Mouse (Mus musculus): ENCODE results near the gene Klrb1. TPM values are rescaled to one million over a fixed set of nuclear protein-coding genes. Genes with fewer than 3 reads are reported as not detected.
A peak's percentile ranks its signal among the peaks of the same experiment; 100 is the strongest.
"Not testable (repeated sequence)": the region's sequence is repeated elsewhere in the genome, so short reads cannot be mapped to it uniquely, and the experiment has no call there.

Klrb1 gene
- polyA plus RNA-seq, 1 experiment from 2014 or later, result not detected

DNA sequence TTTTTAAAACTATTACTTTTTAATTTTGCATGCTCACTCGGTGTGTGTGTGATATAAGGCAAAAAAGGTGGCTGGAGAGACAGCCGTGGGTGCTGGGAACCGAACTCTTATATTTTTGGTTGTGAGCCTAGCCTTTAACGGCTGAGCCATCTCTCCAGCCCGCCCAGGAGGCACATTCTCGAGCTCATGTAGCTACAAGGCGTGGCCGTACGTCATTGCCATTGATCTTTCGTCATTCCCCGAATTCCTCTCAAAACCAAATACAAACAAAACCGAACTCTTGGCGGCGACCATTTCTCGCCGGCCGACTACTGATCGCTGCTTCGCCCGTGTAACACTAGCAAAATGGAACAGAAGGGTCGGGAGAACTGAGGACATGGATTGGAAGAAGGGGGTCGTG, 37.2 kb upstream of the Klrb1 start:
- Histone ChIP-seq H3K9ac (peak overlapping the region; percentile 52; the same call in 1 of the 2 replicates), H3K4me2 (peak overlapping the region; percentile 45), H3K4me3 (replicated peaks) (peak overlapping the region; percentile 67), H3K27ac (peak overlapping the region; percentile 91)
- H3K36me3 ChIP-seq; H3K9me3 ChIP-seq; H3K27me3 ChIP-seq (replicated peaks); H3K4me1 ChIP-seq: not testable (repeated sequence)
- peak; percentile 36 for ATAC-seq (ENCODE audit: insufficient read depth, low FRiP score, low read depth)
- under 1% methylated on average over 22 of the region's 22 CpGs for WGBS

DNA sequence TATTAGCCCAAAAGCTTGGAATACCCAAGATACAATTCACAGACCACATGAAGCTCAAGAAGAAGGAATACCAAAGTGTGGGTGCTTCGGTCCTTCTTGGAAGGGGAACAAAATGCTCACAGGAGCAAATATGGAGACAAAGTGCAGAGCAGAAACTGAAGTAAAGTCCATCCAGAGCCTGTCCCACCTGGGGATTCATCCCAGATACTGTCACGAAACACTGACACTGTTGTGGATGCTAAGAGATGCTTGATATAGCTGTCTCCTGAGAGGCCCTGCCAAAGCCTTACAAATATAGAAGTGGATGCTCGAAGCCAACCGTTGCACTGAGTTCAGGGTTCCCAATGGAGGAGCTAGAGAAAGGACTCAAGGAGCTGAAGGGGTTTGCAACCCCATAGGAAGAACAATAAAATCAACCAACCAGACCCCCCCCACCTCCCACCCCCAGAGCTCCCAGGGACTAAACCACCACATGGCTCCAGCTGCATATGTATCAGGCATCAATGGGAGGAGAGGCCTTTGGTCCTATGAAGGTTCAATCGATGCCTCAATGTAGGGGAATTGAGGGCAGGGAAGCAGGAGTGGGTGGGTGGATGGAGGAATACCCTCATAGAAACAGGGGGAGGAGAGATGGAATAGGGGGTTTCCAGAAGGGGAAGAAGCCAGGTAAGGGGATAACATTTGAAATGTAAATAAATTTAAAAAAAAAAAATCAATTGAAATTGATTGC, 36.5 kb upstream of the Klrb1 start:
- no peaks in the 10 kb centered on the region for H3K36me3 ChIP-seq
- no peak overlapping the region for H3K9ac ChIP-seq
- no peak for ATAC-seq (ENCODE audit: insufficient read depth, low FRiP score, low read depth)
- H3K4me3 ChIP-seq (replicated peaks), result no peak overlapping the region
- H3K4me2 ChIP-seq, result no peak overlapping the region
- H3K27me3 ChIP-seq (replicated peaks), result no peaks in the 10 kb centered on the region
- no peak overlapping the region for H3K27ac ChIP-seq
- H3K9me3 ChIP-seq, result no peaks in the 10 kb centered on the region
- 81% methylated on average over 5 of the region's 5 CpGs for WGBS
- no peaks in the 10 kb centered on the region; the same call in 1 of the 2 replicates for H3K4me1 ChIP-seq

DNA sequence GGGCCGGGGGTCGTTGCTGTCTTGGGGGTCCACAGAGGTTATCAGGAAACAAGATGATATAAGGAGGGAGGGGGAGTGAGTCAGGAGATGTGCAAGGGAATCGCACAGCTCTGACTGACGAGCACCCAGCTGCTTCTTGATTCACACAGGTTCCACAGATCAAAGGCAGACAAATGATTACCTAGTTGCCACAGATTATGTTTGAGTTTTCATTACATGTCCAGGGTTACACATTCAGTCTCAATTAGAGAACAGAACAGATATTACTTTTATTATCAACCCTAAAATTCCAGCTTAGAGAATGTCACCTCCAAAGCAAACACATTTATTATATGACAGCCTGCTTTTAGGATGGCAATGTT, 32.5 kb upstream of the Klrb1 start:
- not testable (repeated sequence) for H3K4me1 ChIP-seq; H3K9me3 ChIP-seq; ATAC-seq (ENCODE audit: insufficient read depth, low FRiP score, low read depth); H3K27ac ChIP-seq; H3K9ac ChIP-seq; H3K36me3 ChIP-seq; H3K27me3 ChIP-seq (replicated peaks); H3K4me3 ChIP-seq (replicated peaks); H3K4me2 ChIP-seq
- WGBS, result 26% methylated on average over 4 of the region's 4 CpGs

DNA sequence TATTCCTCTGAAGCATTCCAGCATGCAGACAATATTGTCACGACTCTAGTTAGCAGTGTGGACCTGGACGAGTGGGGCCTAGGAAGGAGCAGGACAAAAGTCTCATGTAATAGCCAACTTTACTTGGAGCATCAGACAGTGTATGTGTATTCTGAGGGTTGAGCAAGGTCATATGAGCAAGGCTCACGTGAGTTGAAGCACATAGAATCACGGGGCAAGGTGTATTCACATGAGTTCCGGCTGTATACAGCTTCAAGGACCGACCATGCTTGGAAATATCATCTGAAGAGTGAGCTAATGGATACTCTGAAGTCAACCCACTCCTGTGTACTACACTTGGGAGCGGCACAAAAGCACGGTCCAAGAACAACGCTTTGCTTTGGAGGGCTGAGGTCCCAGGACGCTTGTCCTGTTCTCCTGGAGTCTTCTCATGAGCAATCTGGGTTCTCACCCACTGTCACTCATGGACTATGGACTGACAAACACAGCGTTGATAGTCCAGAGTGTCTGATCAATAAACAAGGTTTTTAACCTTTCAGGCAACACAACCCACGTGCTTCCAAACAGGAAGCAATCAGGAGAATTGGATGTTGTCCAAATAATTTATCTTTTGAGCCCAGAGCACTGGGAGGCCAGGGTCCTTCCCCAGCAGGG, 32.0 kb upstream of the Klrb1 start:
- not testable (repeated sequence) for H3K27me3 ChIP-seq (replicated peaks); H3K4me3 ChIP-seq (replicated peaks); H3K9me3 ChIP-seq; H3K27ac ChIP-seq; H3K36me3 ChIP-seq; H3K4me1 ChIP-seq; H3K9ac ChIP-seq
- H3K4me2 ChIP-seq, result peak overlapping the region; percentile 36; the same call in 1 of the 2 replicates
- peak; percentile 25; the same call in 1 of the 2 replicates for ATAC-seq (ENCODE audit: insufficient read depth, low FRiP score, low read depth)
- WGBS, result 64% methylated on average over 12 of the region's 12 CpGs

DNA sequence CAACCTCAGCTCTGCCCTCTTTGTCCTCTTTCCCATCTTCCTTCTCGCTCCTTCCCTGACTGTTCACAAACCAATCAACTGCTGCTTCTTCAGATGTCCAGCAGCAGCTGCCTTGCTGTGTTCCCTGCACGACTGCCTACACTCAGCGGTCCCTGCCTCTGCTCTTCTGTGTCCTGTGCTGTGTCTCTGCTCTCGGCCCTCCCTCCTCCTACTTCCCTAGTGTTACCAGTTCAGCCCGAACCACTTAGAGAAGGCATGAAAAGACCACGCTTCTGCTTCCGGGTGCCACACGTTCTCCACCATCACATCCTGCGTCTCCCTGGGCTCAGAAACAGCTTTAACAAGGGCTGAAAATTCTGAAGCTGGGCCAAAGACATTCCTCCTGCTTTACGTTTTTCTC, 31.4 kb upstream of the Klrb1 start:
- H3K27me3 ChIP-seq (replicated peaks); H3K4me1 ChIP-seq; H3K9ac ChIP-seq; H3K36me3 ChIP-seq; H3K9me3 ChIP-seq: not testable (repeated sequence)
- Histone ChIP-seq H3K4me3 (replicated peaks) (0 out of 2 replicates have a peak overlapping the region, but pooled peaks have one; percentile 11), H3K27ac (peak overlapping the region; percentile 31; the same call in 1 of the 2 replicates), H3K4me2 (peak overlapping the region; percentile 36)
- peak; percentile 74; the same call in 1 of the 2 replicates for ATAC-seq (ENCODE audit: insufficient read depth, low FRiP score, low read depth)
- WGBS, result 32% methylated on average over 10 of the region's 10 CpGs

DNA sequence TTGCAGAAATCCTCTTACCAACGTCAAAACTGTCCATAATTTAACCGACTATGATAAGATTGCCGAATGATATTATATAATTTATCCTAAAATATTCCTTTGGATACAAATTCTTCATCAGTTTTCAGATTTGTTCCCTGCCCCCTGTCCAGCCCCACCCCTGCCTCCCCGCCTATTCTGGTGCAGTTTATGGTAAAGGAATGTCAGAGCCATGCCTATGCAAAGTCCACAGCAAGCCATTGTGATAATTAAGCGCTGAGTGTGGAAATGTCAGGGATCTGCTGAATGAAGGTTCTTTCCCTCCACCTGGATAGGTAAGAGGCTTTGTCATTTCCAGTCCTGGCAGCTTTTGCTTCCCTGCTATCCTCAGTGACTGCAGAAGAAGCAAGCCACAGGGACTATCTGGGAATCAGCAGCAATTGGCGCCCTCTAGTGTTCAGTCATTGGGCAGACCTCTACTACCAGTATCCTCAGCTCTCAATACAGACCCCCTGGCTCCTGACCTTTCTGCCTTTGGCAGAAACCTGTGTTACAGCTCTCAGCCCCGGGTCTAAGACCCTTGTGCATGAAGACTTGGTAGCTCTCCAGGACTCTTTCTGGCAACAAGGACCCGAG, 30.9 kb upstream of the Klrb1 start:
- H3K36me3 ChIP-seq; H3K9me3 ChIP-seq; H3K4me3 ChIP-seq (replicated peaks); H3K4me1 ChIP-seq; H3K27me3 ChIP-seq (replicated peaks); H3K9ac ChIP-seq: not testable (repeated sequence)
- Histone ChIP-seq H3K27ac (peak overlapping the region; percentile 31; the same call in 1 of the 2 replicates), H3K4me2 (peak overlapping the region; percentile 36)
- WGBS, result 32% methylated on average over 8 of the region's 8 CpGs
- peak; percentile 85 for ATAC-seq (ENCODE audit: insufficient read depth, low FRiP score, low read depth)

DNA sequence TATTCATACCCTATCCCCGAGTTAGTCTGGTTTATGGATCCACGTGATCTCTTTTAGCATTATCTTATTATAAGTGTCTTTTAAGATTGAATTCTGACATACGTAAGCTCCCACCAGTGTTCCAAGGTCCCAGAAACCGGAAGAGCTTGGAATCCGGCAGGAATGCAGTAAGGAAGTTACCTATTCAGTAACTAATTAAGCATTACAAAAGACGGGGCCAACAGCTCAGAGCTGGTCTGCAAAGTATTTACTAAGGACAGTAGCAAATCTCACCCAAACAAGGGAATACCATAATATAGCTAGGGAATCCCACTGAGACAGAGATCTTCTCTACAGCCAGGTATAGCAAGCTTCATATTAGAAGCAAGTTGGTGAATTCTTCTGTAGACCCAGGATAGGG, 24.1 kb upstream of the Klrb1 start:
- not testable (repeated sequence) for H3K27ac ChIP-seq; H3K4me3 ChIP-seq (replicated peaks); ATAC-seq (ENCODE audit: insufficient read depth, low FRiP score, low read depth); H3K4me1 ChIP-seq; H3K9ac ChIP-seq; H3K4me2 ChIP-seq; H3K9me3 ChIP-seq; H3K36me3 ChIP-seq; H3K27me3 ChIP-seq (replicated peaks)
- WGBS, result 72% methylated on average over 6 of the region's 6 CpGs

DNA sequence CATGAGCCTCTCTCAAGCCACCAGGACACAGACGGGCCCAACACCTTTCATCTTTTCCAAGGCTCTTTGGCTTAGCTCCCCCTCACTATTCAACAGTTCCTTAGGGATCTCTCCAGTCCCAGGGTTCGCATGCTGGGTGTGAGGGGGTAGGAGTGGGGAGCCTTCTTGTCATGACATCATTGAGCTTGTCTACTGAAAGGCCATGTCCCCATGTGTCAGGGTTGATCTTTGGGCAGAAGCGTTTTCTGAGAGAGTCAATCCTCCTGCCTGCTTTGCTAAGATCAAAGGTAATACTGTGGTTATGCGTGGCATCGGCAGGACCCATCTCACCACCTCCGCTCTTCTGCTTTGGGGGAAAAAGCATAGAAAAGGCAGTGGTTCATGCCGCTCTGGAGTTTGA, 14.6 kb upstream of the Klrb1 start:
- Histone ChIP-seq H3K9ac (no peak overlapping the region), H3K27ac (no peak overlapping the region), H3K27me3 (replicated peaks) (no peaks in the 10 kb centered on the region), H3K36me3 (no peaks in the 10 kb centered on the region), H3K4me1 (no peaks in the 10 kb centered on the region), H3K4me2 (no peak overlapping the region), H3K9me3 (no peaks in the 10 kb centered on the region), H3K4me3 (replicated peaks) (no peak overlapping the region)
- no peak for ATAC-seq (ENCODE audit: insufficient read depth, low FRiP score, low read depth)
- WGBS, result 86% methylated on average over 7 of the region's 7 CpGs

DNA sequence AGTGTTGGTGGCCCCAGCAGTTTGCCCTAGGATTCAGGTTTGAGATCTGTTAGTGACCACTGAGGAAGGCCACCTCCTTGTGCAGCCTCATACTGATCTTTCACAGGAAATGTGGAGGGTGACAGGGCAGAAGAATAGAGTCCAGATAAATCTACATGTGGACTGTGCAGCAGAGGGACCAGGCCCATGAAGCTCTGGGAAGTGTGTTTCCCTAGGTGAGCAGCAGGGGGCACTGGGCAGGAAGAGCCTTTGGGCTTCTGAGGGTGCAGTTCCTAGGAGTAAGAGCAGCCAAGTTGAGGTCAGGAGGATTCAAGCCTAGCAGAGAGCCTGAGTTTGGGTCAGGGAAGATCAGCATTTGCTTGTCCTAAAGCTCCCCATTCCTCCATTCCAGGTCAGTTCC, 13.2 kb upstream of the Klrb1 start:
- H3K4me1 ChIP-seq, result no peaks in the 10 kb centered on the region
- H3K4me3 ChIP-seq (replicated peaks), result no peak overlapping the region
- H3K27ac ChIP-seq, result no peak overlapping the region
- H3K27me3 ChIP-seq (replicated peaks), result no peaks in the 10 kb centered on the region
- no peak for ATAC-seq (ENCODE audit: insufficient read depth, low FRiP score, low read depth)
- H3K9ac ChIP-seq, result no peak overlapping the region
- H3K9me3 ChIP-seq, result no peaks in the 10 kb centered on the region
- no peaks in the 10 kb centered on the region for H3K36me3 ChIP-seq
- no peak overlapping the region for H3K4me2 ChIP-seq

DNA sequence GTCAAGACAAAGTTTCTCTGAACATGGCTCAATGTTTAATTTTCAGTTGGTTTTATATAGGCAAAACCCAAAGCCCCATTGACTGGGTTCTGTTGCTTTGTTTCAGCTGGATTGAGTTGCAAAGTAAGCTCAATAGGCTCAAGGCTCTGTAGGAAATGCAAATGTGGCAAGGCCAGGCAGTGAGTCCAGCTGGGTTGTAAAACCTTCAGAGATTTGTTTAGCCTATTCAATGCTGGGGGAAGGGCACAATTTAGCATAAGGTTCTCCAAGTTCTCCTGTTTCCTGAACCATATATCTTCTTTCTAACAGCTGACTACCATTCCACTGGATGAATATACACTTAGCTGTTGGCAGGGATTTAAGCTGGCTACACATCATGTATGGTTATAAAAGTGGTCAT, 12.0 kb upstream of the Klrb1 start:
- Histone ChIP-seq H3K27ac (no peak overlapping the region), H3K4me3 (replicated peaks) (no peak overlapping the region), H3K27me3 (replicated peaks) (no peaks in the 10 kb centered on the region), H3K36me3 (no peaks in the 10 kb centered on the region), H3K9me3 (no peaks in the 10 kb centered on the region), H3K9ac (no peak overlapping the region), H3K4me2 (no peak overlapping the region), H3K4me1 (no peaks in the 10 kb centered on the region)
- no peak for ATAC-seq (ENCODE audit: insufficient read depth, low FRiP score, low read depth)

DNA sequence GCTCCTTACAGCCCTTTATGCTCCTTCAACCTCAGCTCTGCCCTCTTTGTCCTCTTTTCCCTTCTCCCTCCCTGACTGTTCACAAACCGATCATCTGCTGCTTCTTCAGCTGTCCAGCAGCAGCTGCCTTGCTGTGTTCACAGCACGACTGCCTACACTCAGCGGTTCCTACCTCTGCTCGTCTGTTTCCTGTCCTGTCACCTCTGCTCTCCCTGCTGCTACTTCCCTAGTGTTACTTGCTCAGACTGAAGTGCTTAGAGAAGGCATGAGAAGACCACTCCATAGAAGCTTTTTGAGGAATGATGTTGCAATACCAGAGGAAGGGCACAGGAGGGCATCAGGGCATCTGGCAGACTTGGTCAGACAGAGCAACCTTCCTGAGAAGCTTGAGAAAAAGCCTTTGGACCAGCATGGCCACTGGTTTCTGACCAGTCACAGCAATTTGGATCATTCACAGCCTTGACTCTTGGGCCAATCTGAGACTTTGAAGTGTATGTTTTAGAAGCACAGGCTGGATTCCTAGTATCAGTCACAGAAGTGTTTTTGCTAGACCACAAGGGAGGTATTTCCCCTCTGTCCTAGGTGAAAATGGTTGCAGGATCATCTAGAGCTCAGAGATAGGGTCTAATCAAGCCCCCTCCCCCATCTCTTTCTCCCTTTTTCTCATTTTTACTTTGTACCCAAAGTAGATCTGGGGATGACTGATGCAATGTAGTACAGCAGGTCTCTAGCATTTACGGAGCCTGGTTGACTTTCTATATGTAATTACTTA, 11.2 kb upstream of the Klrb1 start:
- no peak overlapping the region for H3K27ac ChIP-seq
- H3K9ac ChIP-seq, result no peak overlapping the region
- 57% methylated on average over 5 of the region's 5 CpGs for WGBS
- no peaks in the 10 kb centered on the region for H3K36me3 ChIP-seq
- no peak for ATAC-seq (ENCODE audit: insufficient read depth, low FRiP score, low read depth)
- H3K4me2 ChIP-seq, result no peak overlapping the region
- H3K27me3 ChIP-seq (replicated peaks), result no peaks in the 10 kb centered on the region
- no peak overlapping the region for H3K4me3 ChIP-seq (replicated peaks)
- H3K9me3 ChIP-seq, result no peaks in the 10 kb centered on the region
- H3K4me1 ChIP-seq, result no peaks in the 10 kb centered on the region

DNA sequence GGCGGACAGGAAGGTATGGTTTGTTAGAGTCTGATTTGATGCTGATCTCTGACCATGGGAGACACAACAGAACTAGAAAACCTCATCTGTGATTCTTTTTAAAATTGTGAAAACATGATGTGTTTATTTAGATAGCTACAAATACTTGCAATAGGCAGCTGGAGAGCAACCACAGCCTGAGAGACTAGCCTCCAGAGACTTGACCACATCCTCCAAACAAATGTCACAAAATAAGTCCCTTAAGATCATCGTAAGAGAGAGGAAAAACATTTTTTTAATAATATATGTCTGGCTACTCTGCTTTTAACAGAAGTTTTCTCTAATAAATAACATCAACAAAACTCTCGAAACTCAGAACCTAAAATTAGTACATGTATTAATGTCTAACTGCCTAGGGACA, 9.2 kb upstream of the Klrb1 start:
- Histone ChIP-seq H3K4me3 (replicated peaks) (no peak overlapping the region), H3K4me2 (no peak overlapping the region), H3K9me3 (no peaks in the 10 kb centered on the region), H3K27ac (no peak overlapping the region), H3K9ac (no peak overlapping the region), H3K4me1 (no peaks in the 10 kb centered on the region), H3K27me3 (replicated peaks) (no peaks in the 10 kb centered on the region), H3K36me3 (no peaks in the 10 kb centered on the region)
- ATAC-seq (ENCODE audit: insufficient read depth, low FRiP score, low read depth), result no peak
- 75% methylated on average over 3 of the region's 3 CpGs for WGBS
